In genomic region chr11:114672794-114673718, GRCm38 (mm10) we compare ENCODE assay signal across 10 mouse cellular contexts. TPM values are rescaled to one million over a fixed set of nuclear protein-coding genes. Genes with fewer than 3 reads are reported as not detected.
DNase-seq lines count a peak whose midpoint lies in the region; ATAC-seq and TF ChIP-seq lines count a peak whose summit lies in the region.
"Had no signal": no experiment of that assay in that cellular context is flagged by ENCODE, and none has a peak within 500 bp of the region (broad histone marks: within the 10 kb centered on the region; RNA-seq: fewer than 3 reads in every experiment).

No protein-coding gene starts in this region.

- no peak overlapping the region for H3K4me3 ChIP-seq in spleen, adult 2 months (ENCODE audit: extremely low read depth, insufficient read depth, insufficient read length)
- H3K4me3 ChIP-seq in kidney, postnatal 0 days (replicated peaks; ENCODE audit: low read depth, low read length): no peak overlapping the region
- H3K4me3 ChIP-seq: limb, embryonic 13.5 days; stomach, embryonic 15.5 days had no signal

- ATAC-seq in kidney, postnatal 0 days (replicated peaks; ENCODE audit: low FRiP score, low read depth): peak; percentile 11; the same call in 1 of the 2 replicates

- no peak overlapping the region for H3K9ac ChIP-seq in kidney, postnatal 0 days (ENCODE audit: low read depth, low read length)
- H3K9ac ChIP-seq: limb, embryonic 13.5 days; stomach, embryonic 15.5 days had no signal

- TF ChIP-seq POLR2A in spleen, adult 2 months (IDR thresholded peaks at IDR 0.05; ENCODE audit: low read depth, low read length): no peak

- no peaks in the 10 kb centered on the region for H3K9me3 ChIP-seq in kidney, postnatal 0 days (replicated peaks; ENCODE audit: low read length)
- H3K9me3 ChIP-seq: limb, embryonic 13.5 days; stomach, embryonic 15.5 days had no signal

- H3K27me3 ChIP-seq in spleen, adult 2 months (ENCODE audit: control insufficient read depth, insufficient read depth, low read length): 0 out of 2 replicates have a peak, but pooled peaks cover 4% of the 10 kb centered on the region
- no peaks in the 10 kb centered on the region for H3K27me3 ChIP-seq in kidney, postnatal 0 days (ENCODE audit: insufficient read depth, low read length)
- H3K27me3 ChIP-seq: stomach, embryonic 15.5 days had no signal

- peak; percentile 65; the same call in 1 of the 2 replicates for TF ChIP-seq CTCF in spleen, adult 2 months (IDR thresholded peaks at IDR 0.05; ENCODE audit: extremely low read depth, insufficient read depth, insufficient read length, insufficient replicate concordance)
- TF ChIP-seq CTCF in kidney, postnatal 0 days (IDR thresholded peaks at IDR 0.05; ENCODE audit: low read depth): peak; percentile 79

- no peak overlapping the region for H3K4me2 ChIP-seq in kidney, postnatal 0 days (ENCODE audit: low read length)
- H3K4me2 ChIP-seq: limb, embryonic 13.5 days; stomach, embryonic 15.5 days had no signal

- no peak overlapping the region for H3K27ac ChIP-seq in spleen, adult 2 months (ENCODE audit: insufficient read depth, low read length)
- no peak overlapping the region for H3K27ac ChIP-seq in kidney, postnatal 0 days
- H3K27ac ChIP-seq: limb, embryonic 13.5 days; stomach, embryonic 15.5 days had no signal

- 70% methylated on average over 9 of the region's 9 CpGs for WGBS in spleen, adult 2 months
- 55% methylated on average over 9 of the region's 9 CpGs for WGBS in kidney, postnatal 0 days

- peak; percentile 20 to 41 for DNase-seq in frontal cortex, postnatal 25 days (ENCODE audit: low spot score in 2 of 2)
- no peak for DNase-seq in frontal cortex, postnatal 14 days (ENCODE audit: low spot score in 2 of 2)
- DNase-seq in spleen, adult 2 months (ENCODE audit: low read depth in 1 of 2, low spot score in 2 of 2): peak in 1 of 2 experiments; percentile 29
- no peak for DNase-seq in spleen, adult 12 weeks (ENCODE audit: low spot score)
- peak; percentile 60 to 80 for DNase-seq in cerebellum, postnatal 25 days
- peak; percentile 76 for DNase-seq in kidney, postnatal 0 days (ENCODE audit: low spot score)
- peak; percentile 65 for DNase-seq in neural tube, embryonic 10.5 days (ENCODE audit: extremely low spot score, low spot score)
- no peak for DNase-seq in Muller cell, postnatal 12 days (ENCODE audit: inconsistent ontology term)

- H3K4me1 ChIP-seq in spleen, adult 2 months (ENCODE audit: control insufficient read depth, insufficient read depth, insufficient read length): peaks cover 15% of the 10 kb centered on the region
- peaks cover 12% of the 10 kb centered on the region; the same call in 1 of the 2 replicates for H3K4me1 ChIP-seq in kidney, postnatal 0 days (replicated peaks; ENCODE audit: insufficient read depth, low read length)

- peaks cover 26% of the 10 kb centered on the region for H3K36me3 ChIP-seq in spleen, adult 2 months (ENCODE audit: control insufficient read depth, insufficient read depth, low read length)
- peaks cover 30% of the 10 kb centered on the region for H3K36me3 ChIP-seq in kidney, postnatal 0 days (ENCODE audit: insufficient read depth, low read length)

RNA-seq across cellular contexts. Expression of gene Ttyh2, which starts 2.2 kb away (rescaled TPM):
- polyA plus RNA-seq in spleen, adult 2 months (2012; rRNA removed): 18.0 and 19.2 TPM in 2 replicates
- polyA plus RNA-seq in kidney, postnatal 0 days (2015; fragmentation: Nextera tagmentation; extraction: Ambion mirVana): 22.6 and 25.3 TPM in 2 replicates

RNA-seq across cellular contexts. Expression of gene Rpl38, which starts 4.7 kb away (rescaled TPM):
- polyA plus RNA-seq in spleen, adult 2 months (2012; rRNA removed): 360 and 414 TPM in 2 replicates
- polyA plus RNA-seq in kidney, postnatal 0 days (2015; fragmentation: Nextera tagmentation; extraction: Ambion mirVana): 1,186 and 1,429 TPM in 2 replicates

RNA-seq across cellular contexts. Expression of gene Dnaic2, which starts 54.2 kb away (rescaled TPM):
- 0.39 and 0.66 TPM in 2 replicates for polyA plus RNA-seq in spleen, adult 2 months (2012; rRNA removed)
- polyA plus RNA-seq in kidney, postnatal 0 days (2015; fragmentation: Nextera tagmentation; extraction: Ambion mirVana): 0.32 and 0.43 TPM in 2 replicates

Comparison
In these comparisons a context has a peak if more than half of its experiments do, and no peak if none do; other contexts are left out.
1. DNase-seq: peak in frontal cortex, postnatal 25 days (2 of 2), cerebellum, postnatal 25 days (2 of 2), kidney, postnatal 0 days (single experiment) and neural tube, embryonic 10.5 days (single experiment); none in frontal cortex, postnatal 14 days (0 of 2), spleen, adult 12 weeks (single experiment) and Muller cell, postnatal 12 days (single experiment).